Mouse (Mus musculus) forebrain, embryonic 12.5 days (tissue): ENCODE measurements around the gene Steap4. TPM values are rescaled to one million over a fixed set of nuclear protein-coding genes. Genes with fewer than 3 reads are reported as not detected.
"Not testable (repeated sequence)": the region's sequence is repeated elsewhere in the genome, so short reads cannot be mapped to it uniquely, and the experiment has no call there.

ENCODE experiments used
- ATAC-seq: fragments of 200-750 bp; cut with Nextera tagmentation; 2 replicates; pipeline ENCODE4 v1.8.0; 2017; ENCODE audit warnings: moderate TSS enrichment; ENCODE audit not compliant: low FRiP score
- H3K27ac ChIP-seq: fragments of 300-500 bp; sonication (generic); 2 replicates; pipeline ENCODE4 v1.5.1; 2016; ENCODE audit warnings: mild to moderate bottlenecking
- H3K27me3 ChIP-seq: fragments of 300-500 bp; sonication (generic); 2 replicates; pipeline ENCODE4 v1.6.1; 2016; ENCODE audit warnings: mild to moderate bottlenecking
- H3K36me3 ChIP-seq: fragments of 300-500 bp; sonication (generic); replicated peaks from 2 replicates; pipeline ENCODE4 v1.6.1; 2016; ENCODE audit warnings: mild to moderate bottlenecking
- H3K4me1 ChIP-seq: fragments of 300-500 bp; sonication (generic); 2 replicates; pipeline ENCODE4 v1.6.1; 2016
- H3K4me2 ChIP-seq: fragments of 300-500 bp; sonication (generic); 2 replicates; pipeline ENCODE4 v1.6.1; 2016; ENCODE audit warnings: mild to moderate bottlenecking, moderate library complexity
- H3K4me3 ChIP-seq: fragments of 300-500 bp; sonication (generic); replicated peaks from 2 replicates; pipeline ENCODE4 v1.5.1; 2016; ENCODE audit warnings: mild to moderate bottlenecking
- H3K9ac ChIP-seq: fragments of 300-500 bp; sonication (generic); 2 replicates; pipeline ENCODE4 v1.6.1; 2016; ENCODE audit warnings: mild to moderate bottlenecking
- H3K9me3 ChIP-seq: fragments of 300-500 bp; sonication (generic); 2 replicates; pipeline ENCODE4 v1.6.1; 2016
- WGBS: fragments of 180-500 bp; shearing (Covaris S2); methylation state at CpG from one replicate; pipeline ENCODE4 v1.1.7; 2016; 5-methylcytosine and 5-hydroxymethylcytosine counted together
- polyA plus RNA-seq: library from polyadenylated mRNA; unstranded; fragments of >200 nt; fragmentation: Nextera tagmentation; extraction: Ambion mirVana; gene quantifications from 2 replicates; pipeline ENCODE4 v1.2.1, GENCODE M21; 2016

Gene Steap4
- polyA plus RNA-seq = 0.19 and 0.38 TPM in 2 replicates

- Histone ChIP-seq H3K27ac (no peak within 1 kb of the TSS), H3K4me1 (peaks cover 7% of the 10 kb centered on the region; the same call in 1 of the 2 replicates), H3K4me3 (peak within 1 kb of the TSS; percentile 30), H3K9ac (peak within 1 kb of the TSS; percentile 40), H3K36me3 (no peaks in the 10 kb centered on the region), H3K27me3 (no peaks in the 10 kb centered on the region), H3K4me2 (peak within 1 kb of the TSS; percentile 57), H3K9me3 (no peaks in the 10 kb centered on the region)
- no peak for ATAC-seq
- WGBS = 6% methylated on average over 20 of the region's 20 CpGs
Observed at GRCm38 (mm10) chr5:7960176-7960575, at the start of gene Steap4. Gene Steap4, plus strand, starts transcription at chr5:7960457.

GRCm38 (mm10) chr5:7911975-7912374, 48.3 kb upstream of the Steap4 start:
- H3K27me3 ChIP-seq = no peaks in the 10 kb centered on the region
- H3K4me3 ChIP-seq = no peak overlapping the region
- H3K27ac ChIP-seq = no peak overlapping the region
- no peaks in the 10 kb centered on the region for H3K36me3 ChIP-seq
- no peaks in the 10 kb centered on the region for H3K9me3 ChIP-seq
- 70% methylated on average over 3 of the region's 3 CpGs for WGBS
- H3K9ac ChIP-seq = no peak overlapping the region
- H3K4me1 ChIP-seq = no peaks in the 10 kb centered on the region
- no peak for ATAC-seq
- H3K4me2 ChIP-seq = no peak overlapping the region

- no peaks in the 10 kb centered on the region for H3K36me3 ChIP-seq
Observed at GRCm38 (mm10) chr5:7917501-7918295, 42.6 kb upstream of the Steap4 start.

GRCm38 (mm10) chr5:7918296-7918579, 42.0 kb upstream of the Steap4 start:
- no peak overlapping the region for H3K4me2 ChIP-seq
- H3K27me3 ChIP-seq = no peaks in the 10 kb centered on the region
- H3K9ac ChIP-seq = no peak overlapping the region
- WGBS = 92% methylated on average over 5 of the region's 5 CpGs
- no peak overlapping the region for H3K27ac ChIP-seq
- no peaks in the 10 kb centered on the region for H3K9me3 ChIP-seq
- H3K4me1 ChIP-seq = no peaks in the 10 kb centered on the region
- no peak overlapping the region for H3K4me3 ChIP-seq
- H3K36me3 ChIP-seq = no peaks in the 10 kb centered on the region
- ATAC-seq = no peak

More at GRCm38 (mm10) chr5:7917501-7918295, 42.6 kb upstream of the Steap4 start:
- 88% methylated on average over 11 of the region's 11 CpGs for WGBS
- H3K4me3 ChIP-seq = no peak overlapping the region
- no peak overlapping the region for H3K9ac ChIP-seq
- no peak for ATAC-seq
- H3K27ac ChIP-seq = no peak overlapping the region
- H3K4me2 ChIP-seq = no peak overlapping the region
- no peaks in the 10 kb centered on the region for H3K4me1 ChIP-seq
- no peaks in the 10 kb centered on the region for H3K27me3 ChIP-seq
- H3K9me3 ChIP-seq = no peaks in the 10 kb centered on the region

DNA sequence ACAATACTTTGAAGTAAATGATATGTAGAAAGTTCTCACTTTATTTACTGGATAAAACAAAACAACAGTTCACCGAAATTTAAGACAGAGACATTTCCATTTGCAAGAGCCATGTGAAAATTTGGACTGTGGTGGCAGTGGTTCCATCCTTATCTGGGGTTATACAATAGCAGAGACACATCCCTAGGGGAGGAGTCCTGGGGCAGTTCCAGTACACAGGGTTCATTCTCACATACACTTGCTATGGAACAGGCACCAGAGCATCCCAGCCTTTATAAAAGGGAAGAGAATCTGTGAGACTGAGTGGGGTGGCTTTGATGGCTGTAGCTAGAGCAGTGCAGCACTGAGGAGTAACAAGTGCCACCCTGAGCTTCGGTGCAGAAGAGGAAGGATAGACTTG, 40.6 kb upstream of the Steap4 start:
- Histone ChIP-seq H3K36me3 (no peaks in the 10 kb centered on the region), H3K27ac (no peak overlapping the region), H3K4me2 (no peak overlapping the region), H3K4me3 (no peak overlapping the region), H3K9me3 (no peaks in the 10 kb centered on the region), H3K9ac (no peak overlapping the region), H3K4me1 (no peaks in the 10 kb centered on the region), H3K27me3 (no peaks in the 10 kb centered on the region)
- no peak for ATAC-seq
- 90% methylated on average over 2 of the region's 2 CpGs for WGBS

- Histone ChIP-seq H3K36me3 (no peaks in the 10 kb centered on the region), H3K4me3 (no peak overlapping the region), H3K9ac (no peak overlapping the region), H3K9me3 (no peaks in the 10 kb centered on the region), H3K27ac (no peak overlapping the region), H3K4me1 (no peaks in the 10 kb centered on the region), H3K4me2 (no peak overlapping the region), H3K27me3 (no peaks in the 10 kb centered on the region)
- no peak for ATAC-seq
- 74% methylated on average over 1 of the region's 1 CpGs for WGBS
Observed at GRCm38 (mm10) chr5:7922751-7923150, 37.5 kb upstream of the Steap4 start.

DNA sequence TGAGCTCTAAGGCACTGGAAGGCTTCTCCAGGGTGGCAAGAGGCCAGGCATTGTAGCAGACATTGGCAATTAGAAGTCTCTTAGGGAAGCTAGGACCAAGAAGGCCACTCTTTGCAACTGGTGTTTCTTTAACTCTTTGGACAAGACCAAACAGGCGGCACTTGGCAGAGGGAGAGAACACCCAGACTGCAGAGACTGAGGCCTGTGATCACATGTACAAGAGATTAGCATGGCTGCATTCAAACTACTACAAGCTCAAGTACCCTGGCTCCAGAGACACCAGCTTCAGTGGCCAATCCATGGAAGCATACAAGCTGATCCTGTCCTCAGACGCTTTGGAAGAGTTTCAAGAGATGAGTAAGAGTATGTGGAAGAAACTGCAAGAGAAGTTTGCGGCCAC, 36.6 kb upstream of the Steap4 start:
- Histone ChIP-seq H3K27ac (no peak overlapping the region), H3K27me3 (no peaks in the 10 kb centered on the region), H3K4me2 (no peak overlapping the region), H3K9ac (no peak overlapping the region), H3K36me3 (no peaks in the 10 kb centered on the region), H3K4me3 (no peak overlapping the region), H3K4me1 (no peaks in the 10 kb centered on the region), H3K9me3 (no peaks in the 10 kb centered on the region)
- no peak for ATAC-seq
- WGBS = 94% methylated on average over 3 of the region's 3 CpGs

DNA sequence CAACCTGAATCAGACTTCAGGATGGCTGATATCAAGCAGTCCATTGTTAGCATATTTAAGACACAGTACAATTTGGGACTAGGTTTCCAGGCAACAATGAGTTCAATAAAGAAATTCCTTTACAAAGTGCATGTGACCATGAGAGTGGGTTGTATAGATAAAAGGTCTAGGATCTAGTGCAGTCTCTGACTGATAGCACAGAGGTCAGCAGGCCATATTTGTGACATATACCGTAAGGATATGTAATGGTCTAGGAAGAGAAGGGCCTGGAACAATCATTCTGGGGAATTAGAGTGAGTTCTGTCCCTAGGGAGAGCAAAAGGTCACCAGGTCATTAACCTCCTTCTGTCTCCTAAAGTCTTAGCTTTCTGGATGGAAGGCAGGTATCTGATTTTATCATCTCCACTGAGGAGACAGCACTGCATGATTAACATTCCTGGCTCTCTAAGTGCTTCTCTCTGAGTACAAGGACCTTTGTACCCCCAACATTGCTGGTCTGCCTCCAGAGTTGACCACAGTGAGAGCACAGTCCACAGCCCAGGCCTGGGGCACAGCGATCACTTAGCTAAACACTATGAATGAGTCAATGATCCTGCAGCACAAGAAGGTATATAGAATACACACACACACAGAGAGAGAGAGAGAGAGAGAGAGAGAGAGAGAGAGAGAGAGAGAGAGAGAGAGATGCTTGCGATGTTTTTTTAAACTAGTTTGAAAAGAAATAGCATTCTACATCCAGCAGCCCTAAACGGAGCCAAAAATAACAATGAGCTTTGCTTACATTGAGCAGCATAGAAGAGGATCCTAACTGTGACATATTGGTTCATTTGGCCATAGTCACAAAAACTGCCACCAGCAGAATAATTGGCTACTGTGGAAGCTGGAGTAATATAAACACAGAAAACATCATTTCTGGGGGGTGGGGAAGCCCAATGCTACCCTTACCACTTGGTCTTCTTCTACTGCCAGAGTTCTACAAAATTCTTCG, 27.7 kb upstream of the Steap4 start:
- Histone ChIP-seq H3K9me3 (no peaks in the 10 kb centered on the region), H3K27me3 (no peaks in the 10 kb centered on the region), H3K27ac (no peak overlapping the region), H3K4me1 (no peaks in the 10 kb centered on the region), H3K9ac (no peak overlapping the region), H3K4me3 (no peak overlapping the region), H3K4me2 (no peak overlapping the region), H3K36me3 (no peaks in the 10 kb centered on the region)
- ATAC-seq = no peak
- 85% methylated on average over 5 of the region's 5 CpGs for WGBS

DNA sequence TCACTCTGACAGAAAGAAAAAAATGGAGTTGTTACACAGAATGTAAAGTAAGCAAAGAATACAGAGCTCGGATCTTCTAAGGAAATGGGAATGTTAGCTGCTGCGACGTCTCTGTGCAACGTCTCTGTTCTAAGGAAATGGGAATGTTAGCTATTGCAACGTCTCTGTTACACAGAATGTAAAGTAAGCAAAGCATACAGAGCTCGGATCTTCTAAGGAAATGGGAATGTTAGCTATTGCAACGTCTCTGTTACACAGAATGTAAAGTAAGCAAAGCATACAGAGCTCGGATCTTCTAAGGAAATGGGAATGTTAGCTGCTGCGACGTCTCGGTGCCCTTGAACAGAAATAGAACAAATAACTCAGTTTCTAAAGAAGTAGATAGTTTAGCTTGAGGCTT, 26.8 kb upstream of the Steap4 start:
- H3K27ac ChIP-seq, H3K4me3 ChIP-seq, H3K9ac ChIP-seq, ATAC-seq, H3K4me1 ChIP-seq, H3K9me3 ChIP-seq, H3K27me3 ChIP-seq, H3K4me2 ChIP-seq, H3K36me3 ChIP-seq: not testable (repeated sequence)
- WGBS = 84% methylated on average over 11 of the region's 11 CpGs

DNA sequence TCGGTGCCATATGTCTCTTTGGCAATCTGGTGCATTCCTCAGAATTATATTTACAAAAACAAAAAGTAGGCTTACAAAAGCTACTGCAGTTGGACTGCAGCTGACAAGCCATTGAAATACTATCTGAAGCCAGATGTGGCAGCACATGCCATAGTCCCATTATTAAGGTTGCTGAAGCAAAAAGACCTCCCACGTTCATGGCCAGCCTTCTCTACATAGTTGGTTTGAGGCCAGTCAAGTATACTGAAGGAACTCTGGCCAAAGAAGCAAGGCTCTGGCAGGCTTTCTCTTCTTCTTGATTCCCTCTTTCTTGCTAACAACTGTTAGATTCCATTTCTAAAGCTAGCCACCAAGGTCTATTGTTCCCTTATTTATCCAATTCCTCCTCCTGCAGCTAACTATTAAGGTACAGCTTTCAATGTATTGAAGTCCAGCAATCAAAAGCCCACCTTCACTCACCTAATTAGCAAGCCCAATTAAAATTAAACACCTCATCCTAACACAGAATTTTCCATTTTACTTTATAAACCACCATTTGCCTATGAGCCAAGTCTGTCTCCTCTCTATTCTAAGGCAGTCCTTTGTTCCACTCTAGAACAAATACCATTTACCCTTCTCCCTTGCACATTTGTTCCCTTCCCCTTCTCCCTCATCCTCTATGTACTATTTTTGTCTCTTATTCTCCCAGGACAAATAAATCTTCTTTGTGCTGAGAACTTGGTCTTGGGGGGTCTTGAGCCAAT, 26.2 kb upstream of the Steap4 start:
- Histone ChIP-seq H3K36me3 (no peaks in the 10 kb centered on the region), H3K27ac (no peak overlapping the region), H3K4me2 (no peak overlapping the region), H3K4me3 (no peak overlapping the region), H3K4me1 (no peaks in the 10 kb centered on the region), H3K9ac (no peak overlapping the region), H3K27me3 (no peaks in the 10 kb centered on the region), H3K9me3 (no peaks in the 10 kb centered on the region)
- 44% methylated on average over 2 of the region's 2 CpGs for WGBS
- ATAC-seq = peak; percentile 65; the same call in 1 of the 2 replicates

- H3K27ac ChIP-seq = no peak overlapping the region
- H3K27me3 ChIP-seq = no peaks in the 10 kb centered on the region
- H3K9ac ChIP-seq = no peak overlapping the region
- no peak overlapping the region for H3K4me2 ChIP-seq
- WGBS = 89% methylated on average over 2 of the region's 2 CpGs
- H3K4me3 ChIP-seq = no peak overlapping the region
- H3K9me3 ChIP-seq = no peaks in the 10 kb centered on the region
- H3K4me1 ChIP-seq = no peaks in the 10 kb centered on the region
- no peak for ATAC-seq
- no peaks in the 10 kb centered on the region for H3K36me3 ChIP-seq
Observed at GRCm38 (mm10) chr5:7954838-7955237, 5.4 kb upstream of the Steap4 start.

- H3K27me3 ChIP-seq = no peaks in the 10 kb centered on the region
- WGBS = 76% methylated on average over 5 of the region's 5 CpGs
- ATAC-seq = no peak
- H3K4me1 ChIP-seq = peaks cover 6% of the 10 kb centered on the region; the same call in 1 of the 2 replicates
- no peak overlapping the region for H3K27ac ChIP-seq
- H3K4me3 ChIP-seq = no peak overlapping the region
- no peak overlapping the region for H3K4me2 ChIP-seq
- H3K36me3 ChIP-seq = no peaks in the 10 kb centered on the region
- H3K9me3 ChIP-seq = no peaks in the 10 kb centered on the region
- no peak overlapping the region for H3K9ac ChIP-seq
Observed at GRCm38 (mm10) chr5:7955371-7955966, 4.8 kb upstream of the Steap4 start.
